Mouse (Mus musculus) retina, postnatal 7 days (tissue): Measurements from ENCODE around the gene Med21.

Experiments
- DNase-seq: peaks from one replicate; pipeline ENCODE4 v3.0.0-alpha.2; 2012; ENCODE audit warnings: low read depth, low spot score

Med21 gene

DNA sequence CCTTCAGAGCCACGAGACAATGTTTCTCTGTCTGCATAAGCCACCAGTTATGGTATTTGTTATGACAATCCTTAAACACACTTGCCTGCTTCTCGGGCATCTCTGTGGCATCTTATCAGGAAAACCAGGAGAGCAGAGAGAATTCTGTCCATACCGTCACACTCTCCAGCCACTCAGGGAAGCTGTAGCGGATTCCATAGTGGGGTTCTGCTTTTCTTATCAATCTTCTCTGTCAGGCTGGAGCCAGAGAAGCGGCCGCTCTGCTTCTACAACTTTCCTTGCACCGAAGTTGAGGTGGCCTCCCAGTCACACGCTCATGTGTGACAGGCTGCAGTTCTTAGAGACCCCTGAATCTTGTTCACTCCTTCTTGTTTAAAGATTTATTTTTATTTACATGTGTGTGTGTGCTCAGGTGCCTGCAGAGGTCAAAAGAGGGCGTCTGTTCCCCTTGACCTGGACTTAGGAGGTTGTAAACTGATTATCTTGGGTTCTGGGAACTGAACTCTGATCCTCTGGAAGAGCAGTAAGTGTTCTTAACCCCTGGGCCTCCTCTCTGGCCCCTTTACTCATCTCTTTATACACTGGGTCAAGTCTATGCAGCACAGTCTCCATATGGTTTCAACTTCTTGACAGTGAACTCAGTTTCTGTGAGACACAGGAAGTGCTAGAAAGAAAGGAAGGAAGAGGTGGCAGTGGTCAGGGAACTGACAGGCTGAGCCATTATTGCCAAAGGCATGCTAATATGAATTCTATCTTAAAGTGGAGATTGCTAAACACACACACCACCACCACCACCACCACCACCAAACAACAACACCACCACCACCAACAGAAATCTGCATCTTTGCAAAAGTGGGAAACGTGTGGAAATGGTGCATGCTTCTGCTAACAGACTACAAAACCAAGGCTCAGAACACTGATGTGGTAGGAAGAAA, 36.1 kb downstream of the Med21 start:
- DNase-seq, result no peak

DNA sequence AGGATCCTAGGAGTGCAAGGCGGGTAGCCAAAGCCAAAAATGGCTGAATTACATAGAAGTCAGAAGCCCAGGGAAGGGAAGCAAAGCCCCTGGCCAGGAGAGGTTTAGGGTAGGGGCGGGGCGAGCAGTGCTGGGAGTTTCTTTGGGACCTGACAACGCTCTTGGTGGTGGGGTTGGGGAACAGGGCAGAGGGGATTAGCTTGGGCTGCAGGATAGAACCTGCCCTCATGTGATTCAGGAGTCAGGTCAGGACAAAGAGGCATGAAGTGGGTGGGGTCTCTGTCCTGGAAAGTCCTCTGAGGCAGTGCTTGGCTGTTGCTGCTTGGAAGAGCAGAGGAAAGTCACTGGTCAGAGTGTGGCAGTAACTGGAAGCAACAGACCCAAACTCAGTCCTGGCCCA, 41.5 kb downstream of the Med21 start:
- no peak for DNase-seq

DNA sequence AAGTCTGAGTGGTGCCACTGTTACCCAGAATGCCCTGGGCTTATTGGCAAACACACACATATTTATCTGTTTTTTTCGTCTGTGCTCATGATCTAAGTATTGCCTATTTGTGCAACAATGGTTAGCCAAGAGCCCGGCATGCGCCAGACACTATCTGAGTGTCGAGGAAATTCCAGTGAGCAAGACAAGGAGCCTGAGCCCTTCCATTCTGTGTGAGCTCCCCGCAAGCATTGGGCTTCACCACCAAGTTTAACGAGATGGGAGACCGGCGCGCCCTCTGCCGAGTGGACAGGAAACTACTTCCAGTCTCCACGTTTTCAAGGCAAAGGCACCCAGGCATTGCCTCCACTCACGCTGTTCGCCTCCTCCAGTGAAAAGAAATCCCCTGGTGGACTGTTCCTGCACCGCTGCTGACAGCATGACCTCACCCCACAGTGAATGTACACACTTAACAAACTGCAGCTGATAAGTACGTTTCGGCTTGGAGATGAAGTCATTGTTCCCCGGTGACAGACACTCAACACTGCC, 43.5 kb downstream of the Med21 start:
- no peak for DNase-seq

DNA sequence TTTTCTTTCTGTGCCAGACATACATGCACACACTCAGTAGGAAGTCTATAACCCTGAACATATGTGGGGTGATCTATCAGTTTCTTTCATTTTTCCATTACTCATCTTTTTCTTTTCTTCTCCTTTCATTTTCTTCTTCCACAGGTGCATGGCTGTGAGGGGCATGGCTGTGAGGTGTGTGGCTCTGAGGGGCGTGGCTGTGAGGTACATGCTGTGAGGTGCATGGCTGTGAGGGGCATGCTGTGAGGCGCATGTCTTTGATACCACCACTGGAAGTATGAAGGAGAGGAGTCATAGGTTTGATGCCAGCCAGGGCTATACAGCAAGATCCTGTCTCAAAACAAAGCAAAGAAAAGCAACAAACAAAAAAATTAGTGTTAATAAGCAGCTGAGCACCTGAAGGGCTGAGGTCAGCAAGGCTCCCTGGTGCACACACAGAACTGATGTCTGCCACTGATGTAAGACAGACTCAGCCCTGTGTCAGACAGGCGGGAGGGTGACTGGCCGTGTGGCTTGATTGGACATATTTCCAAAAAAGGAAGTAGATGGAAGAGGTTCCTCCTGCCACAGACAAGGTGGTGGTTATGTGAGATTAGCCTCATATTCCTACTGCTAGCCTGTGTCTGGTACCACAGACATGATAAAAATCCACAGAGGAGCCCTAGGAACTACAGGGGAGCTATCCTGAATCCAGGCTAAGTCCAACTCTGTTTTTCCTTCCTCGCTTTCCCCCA, 44.3 kb downstream of the Med21 start:
- no peak for DNase-seq

DNA sequence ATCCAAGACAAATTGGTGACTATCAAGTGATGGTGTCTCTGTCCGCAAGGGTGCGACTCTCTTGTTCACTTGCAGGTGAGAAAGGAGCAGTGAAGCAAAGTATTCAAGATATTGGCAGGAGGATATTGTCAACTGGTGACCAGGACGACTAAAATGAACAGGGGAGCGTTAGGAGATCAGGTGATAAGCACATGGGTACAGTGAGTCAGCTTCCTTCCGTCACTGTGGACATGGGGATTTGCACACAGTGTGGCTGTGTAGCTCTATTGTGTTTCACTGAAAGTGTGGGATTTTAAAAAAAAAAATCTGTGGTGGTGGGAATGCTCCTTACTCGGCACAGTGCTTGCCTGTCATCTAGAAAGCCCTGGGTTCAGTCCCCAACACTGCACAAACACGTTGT, 45.7 kb downstream of the Med21 start:
- DNase-seq, result no peak

DNA sequence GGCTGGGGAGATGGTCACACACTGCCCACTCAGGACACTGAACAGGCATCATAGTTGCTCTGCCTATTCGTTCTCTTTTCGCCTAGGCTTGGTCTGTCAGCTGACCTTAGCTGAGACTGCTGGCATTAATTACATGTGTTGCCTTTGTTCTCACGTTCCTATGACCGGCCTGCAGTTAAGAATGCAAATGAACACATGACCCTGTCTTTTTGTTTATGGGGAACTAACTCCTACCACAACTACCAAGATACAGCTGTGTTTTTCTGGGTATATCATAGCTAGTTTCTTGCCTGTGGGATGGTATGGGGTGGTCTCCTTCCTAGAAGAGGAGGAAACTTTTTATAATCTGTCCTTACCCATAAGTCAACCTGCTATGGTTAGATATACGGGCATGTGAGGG, 46.5 kb downstream of the Med21 start:
- DNase-seq, result no peak

DNA sequence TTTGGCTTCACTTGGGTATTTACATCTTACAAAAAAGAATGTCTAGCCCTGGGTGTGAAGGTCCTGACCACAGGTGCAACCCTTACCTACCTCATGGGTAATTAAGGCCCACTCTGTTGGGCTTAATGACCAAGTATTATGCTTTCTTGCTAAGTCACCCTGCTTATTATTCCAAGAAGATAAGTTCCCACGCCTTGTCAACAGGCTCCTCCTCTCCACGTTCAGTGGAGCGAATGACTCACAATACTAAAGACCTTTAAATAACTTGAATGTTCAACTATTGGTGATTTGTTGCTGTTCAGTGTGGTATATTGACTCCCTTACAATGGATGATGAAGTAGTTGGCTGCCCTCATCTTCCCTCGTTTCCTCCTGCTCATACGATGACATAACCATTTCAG, 55.4 kb downstream of the Med21 start:
- DNase-seq, result no peak

DNA sequence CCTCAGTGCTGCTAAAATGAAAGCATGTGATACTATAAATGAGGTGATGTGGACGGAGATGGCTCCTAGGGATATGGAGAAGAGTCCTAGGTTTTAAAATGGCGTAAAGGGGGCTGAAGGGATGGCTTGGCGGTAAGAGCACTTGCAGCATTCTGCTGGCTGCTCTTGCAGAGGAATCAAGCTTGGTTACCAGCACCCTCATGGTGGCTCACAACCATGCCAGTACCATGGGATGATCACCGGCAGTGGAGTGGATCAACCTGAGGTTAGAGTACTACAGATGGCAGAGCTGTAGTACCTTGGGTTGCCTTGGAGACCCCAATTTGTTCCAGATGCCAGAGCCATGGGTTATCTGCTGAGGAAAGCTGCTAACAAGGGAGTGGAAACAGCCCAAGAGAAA, 56.0 kb downstream of the Med21 start:
- no peak for DNase-seq
